Mouse (Mus musculus) forebrain, embryonic 15.5 days (tissue): ENCODE measurements around the gene Glp2r. TPM values are rescaled to one million over a fixed set of nuclear protein-coding genes. Genes with fewer than 3 reads are reported as not detected.

Source experiments
- ATAC-seq: fragments of 200-750 bp; cut with Nextera tagmentation; replicated peaks from 2 replicates; pipeline ENCODE4 v1.8.0; 2017; ENCODE audit warnings: mild to moderate bottlenecking, moderate TSS enrichment, moderate library complexity
- H3K27ac ChIP-seq: fragments of 300-500 bp; sonication (generic); replicated peaks from 2 replicates; pipeline ENCODE4 v1.5.1; 2015; ENCODE audit warnings: mild to moderate bottlenecking, inconsistent platforms
- H3K27me3 ChIP-seq: fragments of 300-500 bp; sonication (generic); 2 replicates; pipeline ENCODE4 v1.6.1; 2015; ENCODE audit warnings: inconsistent platforms
- H3K36me3 ChIP-seq: fragments of 300-500 bp; sonication (generic); 2 replicates; pipeline ENCODE4 v1.6.1; 2015; ENCODE audit warnings: mild to moderate bottlenecking, inconsistent platforms
- H3K4me1 ChIP-seq: fragments of 300-500 bp; sonication (generic); 2 replicates; pipeline ENCODE4 v1.6.1; 2015; ENCODE audit warnings: inconsistent platforms
- H3K4me2 ChIP-seq: fragments of 300-500 bp; sonication (generic); replicated peaks from 2 replicates; pipeline ENCODE4 v1.6.1; 2015; ENCODE audit warnings: mild to moderate bottlenecking, inconsistent platforms
- H3K4me3 ChIP-seq: fragments of 300-500 bp; sonication (generic); 2 replicates; pipeline ENCODE4 v1.5.1; 2015; ENCODE audit warnings: mild to moderate bottlenecking, inconsistent platforms
- H3K9ac ChIP-seq: fragments of 300-500 bp; sonication (generic); replicated peaks from 2 replicates; pipeline ENCODE4 v1.6.1; 2015; ENCODE audit warnings: mild to moderate bottlenecking, inconsistent platforms
- H3K9me3 ChIP-seq: fragments of 300-500 bp; sonication (generic); 2 replicates; pipeline ENCODE4 v1.6.1; 2016; ENCODE audit warnings: inconsistent platforms
- WGBS: fragments of 180-500 bp; shearing (Covaris S2); methylation state at CpG from one replicate; pipeline ENCODE4 v1.1.7; 2015; ENCODE audit warnings: mixed read lengths; 5-methylcytosine and 5-hydroxymethylcytosine counted together
- polyA plus RNA-seq: library from polyadenylated mRNA; unstranded; fragments of >200 nt; fragmentation: Nextera tagmentation; extraction: Ambion mirVana; gene quantifications from 2 replicates; pipeline ENCODE4 v1.2.1, GENCODE M21; 2015

The Glp2r gene
- polyA plus RNA-seq, 1 experiment from 2014 or later: 0.10 TPM

- H3K4me1 ChIP-seq: 0 out of 2 replicates have a peak, but pooled peaks cover 6% of the 10 kb centered on the region
- H3K36me3 ChIP-seq: no peaks in the 10 kb centered on the region
- H3K9me3 ChIP-seq: no peaks in the 10 kb centered on the region
- peak; percentile 63; the same call in 1 of the 2 replicates for ATAC-seq
- no peaks in the 10 kb centered on the region for H3K27me3 ChIP-seq
- no peak overlapping the region for H3K4me3 ChIP-seq
- H3K9ac ChIP-seq: no peak overlapping the region
- WGBS: 19% methylated on average over 8 of the region's 8 CpGs
- H3K4me2 ChIP-seq: no peak overlapping the region
- H3K27ac ChIP-seq: no peak overlapping the region
These were observed 1.6 kb upstream of the Glp2r start for GRCm38 (mm10) chr11:67772577-67772976.

GRCm38 (mm10) chr11:67771691-67772090 is 738 bp upstream of the Glp2r start:
- H3K4me3 ChIP-seq: no peak overlapping the region
- no peak overlapping the region for H3K27ac ChIP-seq
- H3K27me3 ChIP-seq: no peaks in the 10 kb centered on the region
- no peak overlapping the region for H3K4me2 ChIP-seq
- no peaks in the 10 kb centered on the region for H3K9me3 ChIP-seq
- no peak overlapping the region for H3K9ac ChIP-seq
- H3K4me1 ChIP-seq: 0 out of 2 replicates have a peak, but pooled peaks cover 6% of the 10 kb centered on the region
- WGBS: 92% methylated on average over 2 of the region's 2 CpGs
- no peak for ATAC-seq
- H3K36me3 ChIP-seq: no peaks in the 10 kb centered on the region

GRCm38 (mm10) chr11:67757373-67758167 is 13.4 kb downstream of the Glp2r start:
- Histone ChIP-seq H3K9ac (no peak overlapping the region), H3K36me3 (no peaks in the 10 kb centered on the region), H3K4me2 (no peak overlapping the region), H3K4me3 (no peak overlapping the region), H3K27me3 (no peaks in the 10 kb centered on the region), H3K27ac (no peak overlapping the region), H3K4me1 (no peaks in the 10 kb centered on the region), H3K9me3 (no peaks in the 10 kb centered on the region)
- 78% methylated on average over 15 of the region's 15 CpGs for WGBS
- no peak for ATAC-seq

GRCm38 (mm10) chr11:67756287-67756686 is 14.7 kb downstream of the Glp2r start:
- WGBS: 90% methylated on average over 1 of the region's 1 CpGs
- Histone ChIP-seq H3K4me2 (no peak overlapping the region), H3K4me1 (no peaks in the 10 kb centered on the region), H3K36me3 (no peaks in the 10 kb centered on the region), H3K9me3 (no peaks in the 10 kb centered on the region), H3K27me3 (no peaks in the 10 kb centered on the region), H3K27ac (no peak overlapping the region), H3K9ac (no peak overlapping the region), H3K4me3 (no peak overlapping the region)
- no peak for ATAC-seq

- no peak for ATAC-seq
- H3K4me1 ChIP-seq: no peaks in the 10 kb centered on the region
- no peak overlapping the region for H3K9ac ChIP-seq
- no peak overlapping the region for H3K4me2 ChIP-seq
- H3K36me3 ChIP-seq: no peaks in the 10 kb centered on the region
- no peak overlapping the region for H3K27ac ChIP-seq
- H3K9me3 ChIP-seq: no peaks in the 10 kb centered on the region
- H3K4me3 ChIP-seq: no peak overlapping the region
- no peaks in the 10 kb centered on the region for H3K27me3 ChIP-seq
These were observed 29.4 kb downstream of the Glp2r start for GRCm38 (mm10) chr11:67741569-67741968.

GRCm38 (mm10) chr11:67738846-67739490 is 32.0 kb downstream of the Glp2r start:
- Histone ChIP-seq H3K27me3 (no peaks in the 10 kb centered on the region), H3K9me3 (no peaks in the 10 kb centered on the region), H3K4me3 (no peak overlapping the region), H3K27ac (no peak overlapping the region), H3K4me2 (no peak overlapping the region), H3K4me1 (no peaks in the 10 kb centered on the region), H3K36me3 (no peaks in the 10 kb centered on the region), H3K9ac (no peak overlapping the region)
- WGBS: 81% methylated on average over 5 of the region's 5 CpGs
- ATAC-seq: no peak

- H3K9me3 ChIP-seq: no peaks in the 10 kb centered on the region
- no peaks in the 10 kb centered on the region for H3K4me1 ChIP-seq
- H3K36me3 ChIP-seq: no peaks in the 10 kb centered on the region
- ATAC-seq: no peak
- no peak overlapping the region for H3K4me3 ChIP-seq
- H3K9ac ChIP-seq: no peak overlapping the region
- no peak overlapping the region for H3K4me2 ChIP-seq
- no peak overlapping the region for H3K27ac ChIP-seq
- no peaks in the 10 kb centered on the region for H3K27me3 ChIP-seq
- 89% methylated on average over 6 of the region's 6 CpGs for WGBS
These were observed 32.6 kb downstream of the Glp2r start for GRCm38 (mm10) chr11:67738345-67738744.

- Histone ChIP-seq H3K27me3 (no peaks in the 10 kb centered on the region), H3K4me2 (no peak overlapping the region), H3K4me3 (no peak overlapping the region), H3K36me3 (no peaks in the 10 kb centered on the region), H3K4me1 (no peaks in the 10 kb centered on the region), H3K9me3 (no peaks in the 10 kb centered on the region), H3K9ac (no peak overlapping the region), H3K27ac (no peak overlapping the region)
- no peak for ATAC-seq
- 81% methylated on average over 3 of the region's 3 CpGs for WGBS
These were observed 36.4 kb downstream of the Glp2r start for GRCm38 (mm10) chr11:67734597-67734996.

- no peak for ATAC-seq
- Histone ChIP-seq H3K36me3 (no peaks in the 10 kb centered on the region), H3K27me3 (no peaks in the 10 kb centered on the region), H3K4me1 (no peaks in the 10 kb centered on the region), H3K4me3 (no peak overlapping the region), H3K9me3 (no peaks in the 10 kb centered on the region), H3K27ac (no peak overlapping the region), H3K9ac (no peak overlapping the region), H3K4me2 (no peak overlapping the region)
- 79% methylated on average over 1 of the region's 1 CpGs for WGBS
These were observed 37.2 kb downstream of the Glp2r start for GRCm38 (mm10) chr11:67733726-67734125.

GRCm38 (mm10) chr11:67731056-67731455 is 39.9 kb downstream of the Glp2r start:
- H3K4me2 ChIP-seq: no peak overlapping the region
- no peak overlapping the region for H3K9ac ChIP-seq
- ATAC-seq: no peak
- 100% methylated on average over 2 of the region's 2 CpGs for WGBS
- H3K27me3 ChIP-seq: no peaks in the 10 kb centered on the region
- H3K27ac ChIP-seq: no peak overlapping the region
- no peak overlapping the region for H3K4me3 ChIP-seq
- H3K36me3 ChIP-seq: no peaks in the 10 kb centered on the region
- H3K9me3 ChIP-seq: no peaks in the 10 kb centered on the region
- H3K4me1 ChIP-seq: no peaks in the 10 kb centered on the region

- no peaks in the 10 kb centered on the region for H3K36me3 ChIP-seq
- no peak overlapping the region for H3K27ac ChIP-seq
- no peak overlapping the region for H3K9ac ChIP-seq
- H3K27me3 ChIP-seq: no peaks in the 10 kb centered on the region
- H3K4me2 ChIP-seq: no peak overlapping the region
- no peak for ATAC-seq
- H3K9me3 ChIP-seq: no peaks in the 10 kb centered on the region
- no peaks in the 10 kb centered on the region for H3K4me1 ChIP-seq
- H3K4me3 ChIP-seq: no peak overlapping the region
These were observed 42.2 kb downstream of the Glp2r start for GRCm38 (mm10) chr11:67728726-67729125.

- H3K9me3 ChIP-seq: no peaks in the 10 kb centered on the region
- H3K4me3 ChIP-seq: no peak overlapping the region
- H3K9ac ChIP-seq: no peak overlapping the region
- 80% methylated on average over 6 of the region's 6 CpGs for WGBS
- H3K27me3 ChIP-seq: no peaks in the 10 kb centered on the region
- H3K4me1 ChIP-seq: no peaks in the 10 kb centered on the region
- ATAC-seq: no peak
- H3K27ac ChIP-seq: no peak overlapping the region
- H3K36me3 ChIP-seq: no peaks in the 10 kb centered on the region
- no peak overlapping the region for H3K4me2 ChIP-seq
These were observed 43.9 kb downstream of the Glp2r start for GRCm38 (mm10) chr11:67727095-67727494.
